ENCODE assay signal across 8 mouse cellular contexts in the genomic region with DNA sequence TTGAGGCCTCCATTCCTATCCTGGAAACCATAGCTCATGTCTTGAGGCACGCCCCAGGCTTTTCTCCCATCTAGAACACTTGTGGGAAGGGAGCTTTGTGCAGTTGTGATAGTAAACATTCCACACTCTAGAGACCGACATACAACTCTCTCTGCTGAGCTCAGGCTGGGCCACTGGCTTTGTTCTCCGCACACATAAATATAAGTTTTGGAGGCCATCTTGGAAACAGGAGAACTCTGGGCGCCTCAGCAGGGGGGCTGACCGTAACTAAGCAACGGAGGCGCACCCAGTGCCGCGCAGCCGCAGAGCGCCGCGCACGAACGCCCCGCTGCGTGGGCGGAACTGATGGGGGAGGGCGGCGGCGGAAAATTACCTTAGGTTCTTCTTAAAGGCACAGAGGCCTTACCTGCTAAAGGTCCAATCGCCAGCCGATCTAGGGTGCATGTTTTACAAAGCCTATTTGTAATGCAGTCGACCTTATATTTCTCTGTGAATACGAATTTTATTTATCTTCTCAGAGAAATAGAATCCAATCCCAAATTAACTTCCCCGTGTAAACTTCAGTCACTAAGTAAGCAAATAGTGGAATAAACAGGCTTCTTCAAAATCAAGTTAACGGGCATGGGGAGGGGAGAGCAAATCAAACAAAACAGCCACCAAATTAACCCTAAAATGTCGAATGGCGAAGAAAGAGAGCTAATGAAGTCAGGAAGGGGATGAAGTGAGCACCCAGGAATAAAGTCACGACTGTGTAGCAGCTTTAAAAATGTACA.
A peak's percentile ranks its signal among the peaks of the same experiment; 100 is the strongest.
DNase-seq lines count a peak whose midpoint lies in the region; ATAC-seq lines count a peak whose summit lies in the region.

No protein-coding gene starts in this region.

- intact Hi-C loops in left cerebral cortex, postnatal 25 days (cut with DNase I): loop anchor here (1.0 kb wide), 2 partner anchors 49 to 70 kb away; no protein-coding TSS in a partner anchor

- ATAC-seq in inflammation-experienced regulatory T-cells, adult 6 months: peak; percentile 88

- peak; percentile 92 to 94 for DNase-seq in adrenal gland, adult 18-20 months (ENCODE audit: low spot score in 2 of 2)
- peak; percentile 95 for DNase-seq in embryo, embryonic 10 days (ENCODE audit: low spot score)
- DNase-seq in gastrocnemius, postnatal 10 days: peak; percentile 91
- DNase-seq in left cerebral cortex, postnatal 25 days (ENCODE audit: low spot score in 2 of 2): peak; percentile 93 to 97
- peak; percentile 97 for DNase-seq in mesoderm, embryonic 11.5 days (ENCODE audit: low read depth, low spot score)
- peak; percentile 93 for DNase-seq in right cerebral cortex, postnatal 25 days
- DNase-seq in urinary bladder, postnatal 36 days (ENCODE audit: low spot score in 2 of 2): peak; percentile 89 to 93

Comparison
In these comparisons a context has a peak if more than half of its experiments do, and no peak if none do; other contexts are left out.
1. Peak in every context shown above with its lines: DNase-seq and ATAC-seq.